Mouse (Mus musculus) liver, adult 2 months (tissue): ENCODE measurements around the gene Borcs5. TPM values are rescaled to one million over a fixed set of nuclear protein-coding genes. Genes with fewer than 3 reads are reported as not detected.
A peak's percentile ranks its signal among the peaks of the same experiment; 100 is the strongest.

Experiments used
- DNase-seq: peaks from one replicate; pipeline ENCODE4 v3.0.0-alpha.2; 2011; ENCODE audit warnings: low read depth, low spot score; ENCODE audit errors: extremely low read depth
- H3K27ac ChIP-seq: fragments of 200-500 bp; replicated peaks from 2 replicates; pipeline ENCODE4 v1.5.1; 2012; ENCODE audit warnings: low read depth, mild to moderate bottlenecking, control low read depth, inconsistent platforms, low read length; ENCODE audit not compliant: insufficient read depth
- H3K27me3 ChIP-seq: fragments of 200-500 bp; 2 replicates; pipeline ENCODE4 v1.6.1; 2012; ENCODE audit warnings: mild to moderate bottlenecking, moderate library complexity, low read length, inconsistent platforms; ENCODE audit not compliant: control insufficient read depth, insufficient read depth
- H3K36me3 ChIP-seq: fragments of 200-500 bp; 2 replicates; pipeline ENCODE4 v1.6.1; 2012; ENCODE audit warnings: low read length, inconsistent platforms; ENCODE audit not compliant: control insufficient read depth, insufficient read depth
- H3K4me1 ChIP-seq: fragments of 200-500 bp; 2 replicates; pipeline ENCODE4 v1.6.1; 2011; ENCODE audit warnings: low read length; ENCODE audit not compliant: control insufficient read depth, insufficient read depth
- H3K4me3 ChIP-seq: fragments of 200-500 bp; 2 replicates; pipeline ENCODE4 v1.5.1; 2011; ENCODE audit warnings: low read depth, mild to moderate bottlenecking, control low read depth, low read length, moderate library complexity; ENCODE audit not compliant: insufficient read depth
- H3K79me2 ChIP-seq: fragments of 200-500 bp; 2 replicates; pipeline ENCODE4 v1.6.1; 2012; ENCODE audit warnings: inconsistent platforms, mild to moderate bottlenecking, low read length, moderate library complexity; ENCODE audit not compliant: control insufficient read depth, insufficient read depth
- H3K9ac ChIP-seq: fragments of 200-500 bp; 2 replicates; pipeline ENCODE4 v1.6.1; 2012; ENCODE audit warnings: low read depth, mild to moderate bottlenecking, control low read depth, inconsistent platforms, low read length
- CTCF ChIP-seq: fragments of 200-500 bp; IDR thresholded peaks from 2 replicates; pipeline ENCODE4 v1.5.1; 2011; ENCODE audit warnings: low read depth, low read length, control low read depth
- POLR2A ChIP-seq: fragments of 200-500 bp; IDR thresholded peaks from 2 replicates; pipeline ENCODE4 v1.6.1; 2011; ENCODE audit warnings: low read length, control low read depth; ENCODE audit not compliant: insufficient read depth; ENCODE audit errors: extremely low read depth
- WGBS: fragments of 180-500 bp; shearing (Covaris S2); methylation state at CpG from one replicate; pipeline ENCODE4 v1.1.7; 2018; 5-methylcytosine and 5-hydroxymethylcytosine counted together
- polyA plus RNA-seq: library from polyadenylated mRNA; depleted of rRNA; stranded (reverse); fragments of >200 nt; gene quantifications from 2 replicates; pipeline ENCODE4 v1.2.3, GENCODE M21; 2012
- total RNA-seq: library from RNA; depleted of rRNA; stranded (reverse); fragments of >200 nt; gene quantifications from 2 replicates; pipeline ENCODE4 v1.2.3, GENCODE M21; 2014

Borcs5 gene
- total and polyA plus RNA-seq, 2 experiments = 5.7 to 11.5 TPM

DNA sequence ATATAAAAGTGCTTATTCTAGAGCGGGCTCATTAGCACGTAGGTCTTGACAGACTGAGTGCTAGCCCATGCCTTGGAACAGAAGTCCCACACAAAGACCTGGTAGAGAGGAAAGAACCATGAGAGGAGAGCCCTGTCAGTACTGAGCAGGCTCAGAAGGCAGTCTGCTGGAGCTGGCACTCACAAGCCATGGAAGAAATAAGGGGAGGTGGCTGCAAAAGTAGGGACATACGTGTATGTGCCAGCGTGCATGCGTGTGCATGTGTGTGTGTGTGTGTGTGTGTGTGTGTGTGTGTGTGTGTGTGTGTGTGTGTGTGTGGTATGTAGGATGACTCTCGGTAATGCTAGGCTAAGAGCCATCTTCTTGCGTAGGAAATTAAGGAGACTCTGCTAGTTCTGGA lies 84.0 kb downstream of the Borcs5 start:
- H3K36me3 ChIP-seq = peaks cover 14% of the 10 kb centered on the region; the same call in 1 of the 2 replicates
- H3K4me3 ChIP-seq = no peak overlapping the region
- H3K79me2 ChIP-seq = peaks cover 3% of the 10 kb centered on the region; the same call in 1 of the 2 replicates
- no peak for TF ChIP-seq POLR2A
- TF ChIP-seq CTCF = no peak
- DNase-seq = no peak
- 89% methylated on average over 7 of the region's 7 CpGs for WGBS
- peak overlapping the region; percentile 73 for H3K27ac ChIP-seq
- peaks cover 23% of the 10 kb centered on the region for H3K4me1 ChIP-seq
- peak overlapping the region; percentile 25; the same call in 1 of the 2 replicates for H3K9ac ChIP-seq
- no peaks in the 10 kb centered on the region for H3K27me3 ChIP-seq

DNA sequence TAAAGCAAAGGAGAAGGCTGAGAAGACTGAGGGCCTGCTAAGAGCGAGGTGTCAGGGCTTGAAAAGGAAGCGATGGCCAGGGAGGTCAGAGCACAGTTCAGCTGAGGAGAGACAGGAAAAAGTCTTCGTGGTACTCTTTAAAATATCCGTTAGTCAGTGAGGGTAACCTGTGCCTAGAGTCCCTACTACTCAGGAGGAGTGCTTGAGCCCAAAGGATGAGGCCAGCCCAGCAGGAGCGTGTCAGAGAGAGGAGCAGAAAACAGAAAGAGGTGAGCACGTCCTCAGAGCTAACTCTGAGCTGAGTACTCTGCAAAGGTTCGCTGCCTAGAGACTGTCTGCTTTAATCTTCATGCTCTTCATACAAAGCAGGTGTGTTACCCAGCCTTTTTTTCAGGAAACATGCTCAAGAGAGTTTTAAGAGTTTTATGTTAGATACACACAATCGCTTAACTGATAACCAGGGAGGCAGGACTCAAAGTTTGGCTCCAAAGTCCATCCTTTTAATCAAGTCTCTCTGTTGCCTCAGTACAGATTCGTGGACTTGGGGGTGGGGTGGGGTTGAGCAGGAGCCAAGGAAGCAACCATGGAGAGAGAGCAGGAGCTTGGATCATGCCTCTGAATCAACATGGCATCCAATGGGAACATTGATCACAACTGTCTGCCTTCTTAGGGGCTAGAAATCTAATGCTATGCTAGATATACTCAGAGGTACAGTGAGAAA lies 84.7 kb downstream of the Borcs5 start:
- TF ChIP-seq CTCF (no peak), POLR2A (no peak)
- peaks cover 4% of the 10 kb centered on the region; the same call in 1 of the 2 replicates for H3K79me2 ChIP-seq
- H3K36me3 ChIP-seq = peaks cover 14% of the 10 kb centered on the region; the same call in 1 of the 2 replicates
- peak overlapping the region; percentile 33; the same call in 1 of the 2 replicates for H3K9ac ChIP-seq
- peak; percentile 99 for DNase-seq
- H3K4me1 ChIP-seq = peaks cover 23% of the 10 kb centered on the region
- H3K4me3 ChIP-seq = no peak overlapping the region
- 27% methylated on average over 9 of the region's 9 CpGs for WGBS
- H3K27ac ChIP-seq = peak overlapping the region; percentile 73
- H3K27me3 ChIP-seq = no peaks in the 10 kb centered on the region

DNA sequence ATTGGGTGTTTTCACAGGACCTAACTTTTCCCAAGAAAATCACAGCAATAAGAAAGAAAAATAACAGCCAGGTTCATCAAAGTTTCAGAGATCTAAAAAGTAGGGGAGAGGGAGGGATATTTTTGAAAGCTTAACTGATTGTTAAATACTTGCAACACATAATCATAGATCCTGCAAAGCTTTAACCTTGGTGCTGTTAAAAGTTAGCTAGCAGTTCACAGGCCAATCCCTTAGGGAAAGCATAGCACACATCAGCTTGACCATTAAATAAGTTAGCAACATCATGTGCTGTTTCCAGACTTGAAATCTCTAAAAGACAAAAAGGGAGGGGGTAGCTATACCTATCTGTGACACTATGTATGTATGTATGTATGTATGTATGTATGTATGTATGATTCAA lies 86.1 kb downstream of the Borcs5 start:
- peak overlapping the region; percentile 84 for H3K27ac ChIP-seq
- TF ChIP-seq POLR2A (no peak), CTCF (no peak)
- H3K4me1 ChIP-seq = peaks cover 25% of the 10 kb centered on the region
- peaks cover 10% of the 10 kb centered on the region; the same call in 1 of the 2 replicates for H3K79me2 ChIP-seq
- H3K4me3 ChIP-seq = no peak overlapping the region
- no peak overlapping the region for H3K9ac ChIP-seq
- peaks cover 2% of the 10 kb centered on the region; the same call in 1 of the 2 replicates for H3K36me3 ChIP-seq
- DNase-seq = peak; percentile 91
- no peaks in the 10 kb centered on the region for H3K27me3 ChIP-seq

DNA sequence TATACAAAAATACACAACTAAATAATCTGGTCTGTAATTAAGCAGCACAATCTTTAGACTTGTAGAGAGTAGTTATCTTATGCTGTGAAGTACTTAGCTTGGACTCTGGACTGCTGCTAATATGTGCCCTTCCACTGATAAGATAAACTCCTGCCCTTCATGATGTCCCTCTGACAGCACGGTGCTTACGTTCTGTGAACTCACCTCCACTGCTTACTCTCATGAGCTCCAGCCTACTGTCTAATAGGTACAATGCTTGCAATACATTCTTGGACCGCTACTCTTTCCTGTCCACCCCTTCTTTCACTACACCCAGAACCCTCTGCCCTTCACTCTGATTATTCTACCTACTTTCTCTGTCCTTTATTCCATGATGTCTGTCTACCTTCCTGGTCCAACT lies 91.7 kb downstream of the Borcs5 start:
- Histone ChIP-seq H3K4me3 (no peak overlapping the region), H3K9ac (no peak overlapping the region), H3K27me3 (no peaks in the 10 kb centered on the region), H3K4me1 (peaks cover 15% of the 10 kb centered on the region), H3K79me2 (peaks cover 18% of the 10 kb centered on the region; the same call in 1 of the 2 replicates), H3K36me3 (peaks cover 5% of the 10 kb centered on the region; the same call in 1 of the 2 replicates), H3K27ac (peak overlapping the region; percentile 67)
- WGBS = 18% methylated on average over 3 of the region's 3 CpGs
- TF ChIP-seq POLR2A = no peak
- no peak for TF ChIP-seq CTCF
- DNase-seq = peak; percentile 95

DNA sequence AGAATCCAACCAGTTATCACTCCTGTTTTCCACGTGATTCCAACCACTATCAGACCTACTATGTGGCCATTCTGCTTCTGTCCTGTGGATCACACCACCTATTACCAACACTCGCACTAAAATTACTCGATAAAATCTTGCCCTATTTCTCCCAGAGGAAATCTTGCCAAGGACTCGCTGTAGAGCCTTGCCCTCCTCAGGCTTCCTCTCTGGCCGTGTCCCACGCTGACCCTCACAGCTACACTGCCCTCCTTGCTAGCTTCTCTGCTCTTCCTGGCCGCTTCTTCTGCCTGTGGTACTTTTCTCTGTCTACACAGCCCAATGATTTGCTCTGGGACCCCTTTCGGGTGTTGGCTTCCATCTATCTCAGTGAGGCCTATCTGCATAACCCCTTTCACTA lies 93.5 kb downstream of the Borcs5 start:
- TF ChIP-seq CTCF (no peak), POLR2A (no peak)
- peaks cover 18% of the 10 kb centered on the region; the same call in 1 of the 2 replicates for H3K79me2 ChIP-seq
- DNase-seq = no peak
- peaks cover 6% of the 10 kb centered on the region; the same call in 1 of the 2 replicates for H3K36me3 ChIP-seq
- no peak overlapping the region for H3K27ac ChIP-seq
- H3K9ac ChIP-seq = no peak overlapping the region
- no peak overlapping the region for H3K4me3 ChIP-seq
- peaks cover 15% of the 10 kb centered on the region for H3K4me1 ChIP-seq
- H3K27me3 ChIP-seq = no peaks in the 10 kb centered on the region
- WGBS = 92% methylated on average over 8 of the region's 8 CpGs

DNA sequence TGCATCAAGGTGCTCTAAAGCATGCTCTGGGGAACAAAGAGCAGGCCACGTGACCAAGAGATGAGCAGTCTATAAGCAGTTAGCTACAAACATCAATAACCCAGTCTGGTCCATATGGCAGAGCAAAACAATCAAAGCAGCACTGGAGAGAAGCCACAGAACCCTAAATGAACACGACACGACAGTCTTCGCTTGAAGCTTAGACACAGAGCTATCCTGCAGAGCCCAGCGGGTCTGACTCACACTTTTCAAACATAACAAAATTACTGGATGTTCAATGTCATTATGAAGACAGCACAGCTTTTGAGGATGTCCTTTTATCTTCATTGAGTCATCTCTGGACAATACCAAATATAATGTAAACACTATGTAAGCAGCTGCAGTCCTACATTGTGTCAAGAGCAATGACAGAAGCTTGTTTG lies 94.5 kb downstream of the Borcs5 start:
- H3K4me1 ChIP-seq = peaks cover 15% of the 10 kb centered on the region
- TF ChIP-seq POLR2A (no peak), CTCF (no peak)
- no peak for DNase-seq
- H3K36me3 ChIP-seq = peaks cover 14% of the 10 kb centered on the region
- no peak overlapping the region for H3K27ac ChIP-seq
- 92% methylated on average over 5 of the region's 5 CpGs for WGBS
- H3K4me3 ChIP-seq = no peak overlapping the region
- peaks cover 14% of the 10 kb centered on the region; the same call in 1 of the 2 replicates for H3K79me2 ChIP-seq
- H3K27me3 ChIP-seq = no peaks in the 10 kb centered on the region
- no peak overlapping the region for H3K9ac ChIP-seq
